Mouse (Mus musculus): ENCODE results near the gene Cdk2. TPM values are rescaled to one million over a fixed set of nuclear protein-coding genes. Genes with fewer than 3 reads are reported as not detected.

The Cdk2 gene
- total and polyA plus RNA-seq, 3 experiments = 40.5 to 72.4 TPM; not detected in 1

DNA sequence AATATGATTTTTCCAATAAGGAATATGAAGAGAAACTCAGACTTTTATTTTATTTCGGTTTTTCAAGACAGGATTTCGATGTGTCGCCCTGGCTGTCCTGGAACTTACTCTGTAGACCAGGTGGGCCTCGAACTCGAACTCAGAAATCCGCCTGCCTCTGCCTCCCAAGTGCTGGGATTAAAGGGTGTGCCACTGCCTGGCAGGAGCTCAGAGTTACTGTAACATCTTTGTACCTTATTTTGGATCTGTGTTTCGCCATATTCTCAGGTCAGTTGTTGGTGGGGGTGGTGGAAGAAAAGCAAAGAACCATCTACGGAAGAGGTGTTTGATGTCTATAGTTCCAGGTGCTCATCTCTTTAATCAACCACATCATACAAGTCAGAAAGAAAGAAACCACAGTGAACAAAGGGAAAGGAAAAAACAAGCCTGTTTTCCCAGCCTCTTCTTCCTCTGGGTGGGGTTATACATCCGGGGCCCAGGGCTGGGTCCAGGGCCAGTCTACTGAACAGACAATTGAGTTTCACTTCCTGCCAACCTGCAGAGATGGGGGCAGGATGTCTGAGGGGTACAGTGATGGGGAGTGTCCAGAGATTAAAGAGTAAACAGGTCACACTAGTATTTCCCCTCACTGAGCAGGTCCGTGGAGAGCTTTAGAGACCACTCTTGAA is 41.2 kb upstream of the Cdk2 start:
- Histone ChIP-seq H3K79me2 (ENCODE audit: control insufficient read depth, insufficient read depth, low read length, poor library complexity) (peaks cover 31% of the 10 kb centered on the region), H3K27me3 (ENCODE audit: control insufficient read depth in 1 of 2, insufficient read depth in 2 of 2, low read length in 2 of 2) (no peaks in the 10 kb centered on the region), H3K9me3 (replicated peaks; ENCODE audit: insufficient read depth, low read length) (no peaks in the 10 kb centered on the region), H3K9ac (ENCODE audit: control insufficient read depth, low read depth, low read length, poor library complexity, severe bottlenecking) (no peak overlapping the region), H3K27ac (ENCODE audit: control insufficient read depth, low read depth, low read length) (no peak overlapping the region), H3K36me3 (ENCODE audit: control insufficient read depth in 1 of 2, insufficient read depth in 2 of 2, low read length in 2 of 2) (peaks cover 0 to 26% of the 10 kb centered on the region in 2 experiments; a peak in 2 of 4 replicates), H3K4me1 (ENCODE audit: control insufficient read depth in 1 of 2, insufficient read depth in 2 of 2, low read length in 2 of 2) (peaks cover under 1 to 27% of the 10 kb centered on the region in 2 experiments), H3K4me3 (ENCODE audit: control insufficient read depth in 1 of 2, insufficient read depth in 1 of 2, low read depth in 2 of 2, low read length in 2 of 2) (no peak overlapping the region)
- no peak for DNase-seq (ENCODE audit: low read depth, low spot score)
- TF ChIP-seq HCFC1 (IDR thresholded peaks at IDR 0.05; ENCODE audit: low read depth, low read length) (no peak), BHLHE40 (IDR thresholded peaks at IDR 0.05; ENCODE audit: borderline replicate concordance, low read depth, low read length) (no peak), CHD1 (IDR thresholded peaks at IDR 0.05; ENCODE audit: low read depth, low read length) (no peak), SIN3A (IDR thresholded peaks at IDR 0.05; ENCODE audit: low read length) (no peak), GABPA (IDR thresholded peaks at IDR 0.05; ENCODE audit: low read depth, low read length) (no peak), TCF12 (IDR thresholded peaks at IDR 0.05; ENCODE audit: low read depth, low read length) (no peak), MAFK (IDR thresholded peaks at IDR 0.05; ENCODE audit: borderline replicate concordance, low read depth, low read length) (no peak), ELF1 (IDR thresholded peaks at IDR 0.05; ENCODE audit: low read depth, low read length) (no peak), TBP (IDR thresholded peaks at IDR 0.05; ENCODE audit: low read depth, low read length) (no peak), POLR2A (IDR thresholded peaks at IDR 0.05; ENCODE audit: control insufficient read depth in 1 of 2, insufficient read depth in 1 of 2, low read depth in 1 of 2, low read length in 2 of 2, poor library complexity in 1 of 2) (no peak), KAT2A (conservative IDR thresholded peaks at IDR 0.05; ENCODE audit: low read depth, low read length) (no peak), E2F4 (IDR thresholded peaks at IDR 0.05; ENCODE audit: borderline replicate concordance, low read depth, low read length) (no peak), CHD2 (IDR thresholded peaks at IDR 0.05; ENCODE audit: low read length) (no peak), POLR2AphosphoS2 (IDR thresholded peaks at IDR 0.05; ENCODE audit: low read length) (no peak), JUND (IDR thresholded peaks at IDR 0.05; ENCODE audit: low read depth, low read length) (no peak)

DNA sequence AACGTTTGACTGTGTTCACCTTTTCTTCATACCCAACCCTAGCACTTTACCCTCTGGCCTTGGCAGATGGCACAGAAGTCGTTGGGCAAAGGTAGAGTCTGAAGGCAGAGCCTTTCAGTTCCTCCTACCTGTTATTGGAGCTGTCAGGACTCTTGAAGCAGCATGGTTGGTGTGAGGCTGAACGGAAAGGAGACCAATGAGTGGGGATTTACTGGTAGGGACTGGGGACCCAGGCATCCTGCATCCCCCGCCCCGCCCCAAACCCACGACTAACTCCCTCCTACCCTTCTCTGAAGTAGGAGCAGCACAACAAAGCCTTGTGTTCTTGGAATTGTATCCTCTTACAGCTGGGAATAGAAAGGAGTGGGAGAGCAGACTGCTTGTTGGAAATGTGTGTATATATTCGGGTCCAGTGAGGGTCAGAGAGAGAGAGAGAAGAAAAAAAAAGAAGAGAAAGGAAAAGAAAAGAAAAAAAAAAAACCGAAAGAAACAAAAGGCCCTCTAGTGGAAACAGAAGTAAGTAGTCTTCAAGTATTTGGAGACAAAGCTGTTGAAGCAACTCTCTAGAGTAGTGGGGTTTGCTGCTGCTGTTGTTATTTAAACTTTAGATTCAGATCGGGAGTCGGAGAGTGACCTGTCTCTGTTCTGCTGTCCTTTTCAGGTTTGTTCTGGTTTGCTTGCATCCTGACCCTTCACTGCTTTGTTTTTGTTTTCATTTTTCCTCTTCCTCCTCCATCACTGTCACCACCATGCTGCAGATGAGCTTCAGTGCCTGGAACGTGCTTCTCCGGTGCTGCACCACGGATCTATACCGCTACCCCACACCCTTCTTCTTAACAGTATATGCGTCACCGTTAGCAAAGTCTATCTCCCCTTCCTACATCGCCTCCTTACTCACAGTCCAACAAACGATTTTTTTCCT is 40.1 kb upstream of the Cdk2 start, which contains the start of gene Dgka:
TSS of gene Dgka (minus strand) at position 176 of the 922 bp plus-strand sequence.
- Histone ChIP-seq H3K79me2 (ENCODE audit: control insufficient read depth, insufficient read depth, low read length, poor library complexity) (peaks cover 22% of the 10 kb centered on the region), H3K9ac (ENCODE audit: control insufficient read depth, low read depth, low read length, poor library complexity, severe bottlenecking) (peak within 1 kb of the TSS; percentile 74), H3K27ac (ENCODE audit: control insufficient read depth, low read depth, low read length) (peak within 1 kb of the TSS; percentile 61), H3K9me3 (replicated peaks; ENCODE audit: insufficient read depth, low read length) (no peaks in the 10 kb centered on the region), H3K4me1 (ENCODE audit: control insufficient read depth in 1 of 2, insufficient read depth in 2 of 2, low read length in 2 of 2) (peaks cover 0 to 25% of the 10 kb centered on the region in 2 experiments), H3K27me3 (ENCODE audit: control insufficient read depth in 1 of 2, insufficient read depth in 2 of 2, low read length in 2 of 2) (no peaks in the 10 kb centered on the region), H3K4me3 (ENCODE audit: control insufficient read depth in 1 of 2, insufficient read depth in 1 of 2, low read depth in 2 of 2, low read length in 2 of 2) (peak within 1 kb of the TSS; percentile 73 to 81), H3K36me3 (ENCODE audit: control insufficient read depth in 1 of 2, insufficient read depth in 2 of 2, low read length in 2 of 2) (peaks cover 0 to 20% of the 10 kb centered on the region in 2 experiments; a peak in 2 of 4 replicates)
- DNase-seq (ENCODE audit: low read depth, low spot score) = peak; percentile 76
- TF ChIP-seq MAX (IDR thresholded peaks at IDR 0.05; ENCODE audit: low read length) (no peak), ZMIZ1 (IDR thresholded peaks at IDR 0.05; ENCODE audit: low read depth, low read length) (0 out of 2 replicates have a peak, but pooled peaks have one; percentile 26), MYB (IDR thresholded peaks at IDR 0.05; ENCODE audit: low read depth, low read length) (no peak), CTCF (IDR thresholded peaks at IDR 0.05 in 2 of 3, conservative IDR thresholded peaks at IDR 0.05 in 1 of 3; ENCODE audit: control insufficient read depth in 1 of 3, insufficient read depth in 1 of 3, low read depth in 2 of 3, low read length in 3 of 3, poor library complexity in 1 of 3, severe bottlenecking in 1 of 3) (peak in 2 of 3 experiments; percentile 28 to 44; a peak in 2 of 6 replicates), EP300 (IDR thresholded peaks at IDR 0.05; ENCODE audit: low read depth in 1 of 2, low read length in 2 of 2) (no peak), POLR2A (IDR thresholded peaks at IDR 0.05; ENCODE audit: control insufficient read depth in 1 of 2, insufficient read depth in 1 of 2, low read depth in 1 of 2, low read length in 2 of 2, poor library complexity in 1 of 2) (no peak), TBP (IDR thresholded peaks at IDR 0.05; ENCODE audit: low read depth, low read length) (0 out of 2 replicates have a peak, but pooled peaks have one; percentile 27), ZNF384 (IDR thresholded peaks at IDR 0.05; ENCODE audit: low read depth, low read length) (peak; percentile 98), CHD2 (IDR thresholded peaks at IDR 0.05; ENCODE audit: low read length) (no peak), MEF2A (IDR thresholded peaks at IDR 0.05; ENCODE audit: extremely low read depth, insufficient replicate concordance, low read depth, low read length, poor library complexity, severe bottlenecking) (no peak), USF1 (IDR thresholded peaks at IDR 0.05; ENCODE audit: low read depth, low read length) (no peak), HCFC1 (IDR thresholded peaks at IDR 0.05; ENCODE audit: low read depth, low read length) (0 out of 2 replicates have a peak, but pooled peaks have one; percentile 4), USF2 (IDR thresholded peaks at IDR 0.05; ENCODE audit: borderline replicate concordance in 1 of 2, insufficient read depth in 1 of 2, low read depth in 1 of 2, low read length in 2 of 2) (no peak), GABPA (IDR thresholded peaks at IDR 0.05; ENCODE audit: low read depth, low read length) (no peak), TCF12 (IDR thresholded peaks at IDR 0.05; ENCODE audit: low read depth, low read length) (no peak), TAL1 (IDR thresholded peaks at IDR 0.05; ENCODE audit: low read length) (no peak), MYC (IDR thresholded peaks at IDR 0.05; ENCODE audit: low read depth, low read length) (0 out of 2 replicates have a peak, but pooled peaks have one; percentile 23), SIN3A (IDR thresholded peaks at IDR 0.05; ENCODE audit: low read length) (peak; percentile 67)
